Mouse (Mus musculus) R1 (cell line): Measurements from ENCODE around the gene Acsm5.

Experiments used
- DNase-seq: peaks from one replicate; pipeline ENCODE4 v3.0.0-alpha.2; 2018; ENCODE audit warnings: low read depth, low spot score

The Acsm5 gene

DNA sequence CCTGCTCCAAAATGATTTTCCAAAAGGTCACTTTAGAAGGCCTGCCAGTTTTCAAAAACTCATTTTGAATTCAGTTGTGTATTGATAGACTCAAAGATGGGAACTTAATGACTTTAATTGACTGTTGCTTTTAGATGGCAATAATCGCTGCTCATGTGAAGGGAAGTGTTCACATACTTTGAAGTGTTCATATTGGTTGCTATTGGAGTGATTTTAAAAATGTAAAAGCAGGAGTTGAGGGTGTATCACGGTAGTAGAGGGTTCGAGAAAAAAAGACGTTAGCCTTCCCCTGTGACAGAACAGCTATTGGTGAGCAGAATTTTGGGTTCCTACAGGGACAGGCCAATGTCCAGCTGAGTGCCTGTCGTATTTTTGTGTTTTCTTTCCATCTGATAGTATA, at the start of gene Acsm5:
TSS of gene Acsm5 (plus strand) at position 301 of the 400 bp plus-strand sequence.
- DNase-seq: no peak

DNA sequence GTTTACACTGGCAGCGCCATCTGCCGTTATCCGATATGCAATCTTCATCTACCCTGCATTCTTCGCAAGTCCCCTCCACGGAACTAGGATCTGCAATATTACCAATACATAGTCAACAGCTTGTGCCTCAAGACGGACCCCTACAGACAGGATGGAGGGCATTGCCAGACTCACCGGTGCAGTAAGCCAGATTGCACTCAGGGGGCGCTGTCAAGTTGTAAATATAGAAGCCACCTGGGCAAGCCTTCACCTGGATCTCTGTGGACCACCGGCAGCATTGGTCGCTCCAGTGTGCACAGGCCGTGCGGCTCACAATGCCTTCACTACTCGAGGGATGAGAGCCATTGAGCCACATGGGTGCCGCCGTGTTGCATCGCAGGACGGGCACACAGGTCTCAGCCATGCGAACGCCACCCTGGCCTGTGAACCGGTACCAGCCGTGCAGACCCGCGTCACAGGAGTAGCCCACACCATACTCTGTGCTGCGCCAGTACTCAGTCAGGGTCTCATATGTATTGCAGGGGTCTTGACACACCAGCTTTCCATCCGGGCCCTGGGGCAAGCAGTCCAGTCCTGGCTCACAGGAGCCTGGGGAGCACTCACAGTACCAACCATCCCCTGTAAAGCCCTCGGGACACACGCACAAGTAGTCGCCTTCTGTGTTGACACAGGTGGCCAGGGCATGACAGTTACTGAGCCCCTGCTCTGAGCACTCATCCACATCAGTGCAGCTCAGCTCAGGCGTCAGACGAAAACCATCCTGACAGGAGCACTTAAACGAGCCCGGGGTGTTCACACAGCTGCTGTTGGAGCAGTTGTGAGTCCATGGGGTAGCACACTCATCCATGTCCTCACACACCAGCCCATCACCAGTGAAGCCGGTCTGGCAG, 42.5 kb upstream of the Acsm5 start:
- DNase-seq: peak; percentile 44

DNA sequence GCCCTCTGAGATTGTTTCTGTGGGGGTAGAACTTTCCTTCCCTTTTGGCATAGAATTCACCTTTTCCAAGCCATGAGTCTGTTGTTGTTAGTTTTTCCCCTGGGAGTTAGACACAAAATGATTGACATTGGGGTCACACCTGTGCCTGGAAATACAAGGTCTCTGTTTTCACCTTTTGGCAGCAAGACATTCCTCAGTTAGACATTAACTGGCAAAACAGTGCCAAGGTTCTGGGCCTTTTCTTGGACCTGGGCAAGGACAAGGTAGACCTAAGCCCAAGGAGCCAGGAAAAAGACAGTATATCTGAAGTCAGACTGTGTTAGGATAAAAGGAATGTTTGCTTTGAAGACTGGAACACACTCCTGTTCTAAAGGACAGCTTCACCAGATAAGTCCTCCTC, 40.0 kb upstream of the Acsm5 start, which contains the start of gene Umod:
TSS of gene Umod (minus strand) at position 27 of the 400 bp plus-strand sequence.
- DNase-seq: no peak

DNA sequence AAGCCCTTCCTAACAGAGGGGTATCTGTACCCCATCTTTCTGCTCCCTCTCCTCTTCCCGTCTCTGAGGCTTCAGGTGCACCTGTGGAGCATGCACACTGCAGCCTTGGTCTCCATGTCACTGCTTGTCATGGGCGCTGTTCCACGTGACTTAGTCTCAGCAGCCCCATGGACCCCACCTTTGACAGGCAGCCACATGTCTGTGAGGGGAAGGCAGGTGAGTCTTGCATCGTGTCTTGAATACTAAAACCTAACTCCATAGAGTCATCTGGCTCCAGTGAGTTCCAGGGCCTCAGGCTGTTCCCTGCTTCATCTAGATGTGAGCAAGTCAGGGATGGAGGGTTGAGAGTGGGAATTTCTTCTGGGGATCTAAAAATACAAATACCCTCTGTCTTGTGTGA, 35.1 kb upstream of the Acsm5 start:
- DNase-seq: no peak

DNA sequence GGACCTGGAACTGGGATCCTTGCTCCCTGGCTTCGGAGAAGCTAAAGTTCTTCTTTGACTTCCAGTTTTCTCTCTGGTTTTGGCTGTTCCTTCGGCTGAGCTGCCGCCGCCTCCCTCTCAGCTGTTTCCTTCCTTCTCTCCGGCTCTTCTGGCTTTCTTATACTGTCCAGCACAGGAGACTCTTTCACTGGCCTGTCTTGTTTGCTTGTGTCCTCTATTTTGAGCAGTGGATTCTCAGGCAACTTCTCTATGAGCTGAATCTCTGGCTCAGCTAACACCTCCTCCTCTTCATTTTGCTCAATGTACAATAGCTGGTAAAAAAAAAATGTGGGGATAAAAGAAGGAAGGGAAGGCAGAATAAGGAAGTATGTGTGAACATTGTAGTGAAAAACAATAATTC, 32.6 kb upstream of the Acsm5 start:
- DNase-seq: no peak

DNA sequence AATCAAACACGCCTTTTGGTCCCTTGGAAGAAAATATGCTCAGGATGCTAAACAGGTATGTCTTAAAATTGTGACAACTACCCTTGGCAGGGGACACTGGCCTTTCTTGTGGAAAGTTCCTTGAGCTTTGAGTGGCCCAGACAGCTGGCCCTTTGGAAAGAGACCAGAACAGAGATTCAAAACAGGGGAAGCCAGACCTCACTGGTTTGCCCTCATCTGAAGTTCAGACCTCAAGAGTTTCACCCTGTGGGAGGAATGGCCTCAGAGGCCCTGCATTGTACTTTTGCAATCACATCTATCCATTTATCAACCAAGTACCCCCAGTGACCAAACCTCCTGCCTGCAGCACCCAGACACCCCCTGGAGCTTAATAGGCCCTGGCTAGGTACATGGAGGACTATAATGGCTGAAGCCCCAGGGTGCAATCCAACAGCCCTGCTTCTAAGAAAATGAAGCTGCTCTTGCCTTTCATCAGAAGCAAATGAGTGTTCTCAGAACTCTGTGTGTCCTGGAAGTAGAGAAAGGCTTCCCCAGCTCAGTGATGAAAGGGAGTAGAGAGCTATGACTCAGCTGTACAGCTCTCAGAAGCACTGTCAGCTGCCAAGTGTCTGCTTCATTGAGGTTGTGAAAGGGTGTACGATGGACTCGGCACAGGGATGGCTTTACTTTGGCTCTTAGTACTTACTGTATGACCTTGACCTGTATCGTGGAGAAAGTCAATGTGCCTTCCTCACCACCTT, 29.1 kb upstream of the Acsm5 start:
- DNase-seq: no peak

DNA sequence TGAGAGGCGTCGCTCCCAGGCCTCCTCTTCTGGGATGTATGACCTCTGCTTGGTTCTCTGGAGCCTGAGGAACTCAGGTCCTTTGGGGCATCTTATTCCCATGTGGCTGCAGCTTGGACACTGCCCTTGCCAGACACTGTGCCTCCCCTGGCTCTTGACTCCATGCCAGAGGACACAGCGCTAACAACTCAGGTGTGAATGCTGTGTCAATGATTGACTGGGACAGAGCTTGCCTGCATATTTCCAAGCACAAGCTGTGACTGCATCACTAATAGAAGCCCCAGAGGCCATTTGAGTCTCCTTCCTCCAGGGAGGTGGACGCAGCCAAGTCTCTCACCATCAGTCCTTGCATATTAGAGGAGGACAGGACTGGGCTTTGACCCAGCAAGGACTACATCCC, 8.1 kb upstream of the Acsm5 start:
- no peak for DNase-seq

DNA sequence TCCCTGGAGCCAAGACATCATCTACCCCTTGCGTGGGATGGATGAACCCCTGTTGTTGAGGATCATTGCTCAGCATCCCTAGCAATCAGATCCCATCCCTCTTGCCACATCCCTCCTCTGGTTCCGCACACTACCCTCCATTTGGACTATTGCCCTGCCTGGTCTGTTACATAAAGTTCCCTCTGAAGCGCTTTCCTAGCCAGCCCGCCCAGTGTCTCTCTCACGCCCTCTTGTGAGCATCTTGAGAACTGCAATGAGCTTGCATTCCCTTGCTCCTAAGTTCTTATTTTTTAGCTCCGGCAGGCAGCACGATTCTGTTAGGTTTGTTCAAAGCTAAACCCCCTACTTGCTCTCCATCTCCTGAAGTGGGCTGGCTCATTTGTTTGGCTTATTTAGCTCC, 6.2 kb upstream of the Acsm5 start:
- DNase-seq: peak; percentile 67

DNA sequence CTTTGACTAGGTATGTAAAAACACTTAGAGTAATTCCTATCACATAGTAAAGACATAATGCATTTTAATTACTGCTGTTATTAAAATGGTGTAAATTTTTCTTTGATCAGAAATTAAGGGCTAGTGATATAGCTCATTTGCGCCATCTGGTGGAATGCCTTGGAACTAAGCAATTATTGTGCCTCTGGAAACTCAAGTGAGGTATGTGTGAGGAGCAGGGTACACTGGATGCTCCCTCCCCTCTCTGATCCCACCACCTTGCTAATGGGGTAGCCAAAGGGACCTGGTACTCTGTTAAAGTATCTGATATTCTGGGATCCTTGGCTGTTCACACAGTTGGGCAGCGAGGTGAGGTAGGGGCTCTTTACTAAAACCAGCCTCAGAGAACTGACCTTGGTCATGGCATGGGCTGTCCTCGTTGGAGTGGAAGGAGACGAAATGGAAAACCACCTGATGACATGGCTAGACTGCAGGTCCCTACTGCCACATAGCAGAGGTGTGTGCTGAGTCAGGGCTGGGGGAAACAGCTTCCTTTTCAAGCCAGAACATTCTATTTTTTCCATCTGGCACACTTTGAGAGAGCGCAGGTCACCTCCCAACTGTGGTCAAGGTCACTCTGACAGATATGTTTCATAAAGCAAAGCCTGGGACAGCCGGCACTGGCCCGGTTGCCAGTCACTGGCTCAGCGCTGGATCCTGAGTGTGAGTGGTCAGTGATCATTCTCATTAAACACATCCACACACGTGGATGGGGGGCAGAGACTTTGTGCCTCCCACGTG, 3.6 kb upstream of the Acsm5 start:
- DNase-seq: peak; percentile 34

DNA sequence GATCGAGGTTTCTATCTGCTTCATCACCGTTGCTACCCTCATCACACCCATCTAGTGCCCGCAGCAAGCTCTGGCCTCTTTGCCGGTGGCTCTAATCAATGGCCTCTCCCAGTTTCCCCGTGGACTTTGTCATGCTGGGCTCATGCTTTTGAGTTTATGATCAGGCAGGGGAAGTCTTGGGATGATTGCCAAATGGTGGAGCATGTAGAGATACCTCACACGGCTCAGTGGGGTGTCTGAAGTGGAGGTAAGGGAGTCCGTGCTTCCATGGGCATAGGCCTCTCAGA, 3.0 kb upstream of the Acsm5 start:
- DNase-seq: no peak

DNA sequence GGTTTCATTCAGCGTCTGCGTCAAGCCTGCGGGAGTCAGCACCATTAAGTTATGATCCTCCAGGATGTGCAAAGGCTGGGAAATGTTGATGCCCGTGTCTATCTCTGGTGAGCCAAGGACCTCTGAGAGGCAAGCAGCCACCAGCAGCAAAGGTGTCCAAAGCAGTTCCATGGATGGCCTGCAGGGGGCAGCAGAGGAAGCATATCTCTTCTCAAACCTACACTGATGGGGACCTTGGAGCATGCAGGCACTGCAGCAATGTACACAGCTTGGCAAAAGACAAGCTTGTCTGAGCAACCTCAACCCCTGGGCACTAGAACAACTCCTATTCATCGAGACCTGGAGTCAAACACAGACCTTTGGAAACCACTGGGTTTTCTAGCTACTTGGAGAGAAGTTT, 391 bp downstream of the Acsm5 start:
- DNase-seq: peak; percentile 65

DNA sequence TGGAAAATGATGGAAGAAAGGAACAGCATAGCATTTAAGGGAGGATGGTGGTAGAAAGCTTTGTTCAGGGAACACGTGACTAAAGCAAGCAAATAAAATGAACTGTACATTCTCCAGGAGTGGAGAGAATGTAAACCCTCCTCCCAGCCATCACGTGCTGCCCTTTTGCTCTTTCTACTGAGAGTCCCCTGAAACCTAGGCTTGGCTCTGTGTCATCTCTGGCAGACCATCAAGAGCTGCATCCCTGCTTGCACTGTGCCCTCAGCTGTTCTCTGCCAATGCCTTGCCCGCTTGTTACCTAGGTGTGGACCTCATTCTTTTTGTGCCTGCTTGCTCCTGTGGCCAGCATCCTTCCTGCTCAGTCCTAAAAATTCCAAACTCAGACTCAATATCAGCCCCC, 2.6 kb downstream of the Acsm5 start:
- no peak for DNase-seq

DNA sequence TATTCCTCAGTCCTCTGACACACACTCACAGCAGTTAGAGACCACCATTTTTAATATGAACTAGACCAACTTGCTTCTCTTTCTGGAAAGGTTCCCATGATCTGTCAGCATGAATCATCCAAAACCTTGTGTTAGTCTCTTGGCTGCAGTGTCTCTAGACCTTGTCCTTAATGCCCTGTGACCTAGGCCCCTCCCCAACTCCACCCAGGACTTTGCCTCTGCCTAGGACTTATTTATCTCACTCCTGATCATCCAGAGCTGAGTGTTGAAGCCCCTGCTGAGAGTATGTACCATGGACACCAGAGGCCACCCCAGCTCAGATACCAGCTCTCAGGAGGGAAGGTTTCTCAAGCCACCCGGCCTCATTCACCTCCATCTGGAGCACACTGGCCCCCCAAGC, 3.1 kb downstream of the Acsm5 start:
- no peak for DNase-seq

DNA sequence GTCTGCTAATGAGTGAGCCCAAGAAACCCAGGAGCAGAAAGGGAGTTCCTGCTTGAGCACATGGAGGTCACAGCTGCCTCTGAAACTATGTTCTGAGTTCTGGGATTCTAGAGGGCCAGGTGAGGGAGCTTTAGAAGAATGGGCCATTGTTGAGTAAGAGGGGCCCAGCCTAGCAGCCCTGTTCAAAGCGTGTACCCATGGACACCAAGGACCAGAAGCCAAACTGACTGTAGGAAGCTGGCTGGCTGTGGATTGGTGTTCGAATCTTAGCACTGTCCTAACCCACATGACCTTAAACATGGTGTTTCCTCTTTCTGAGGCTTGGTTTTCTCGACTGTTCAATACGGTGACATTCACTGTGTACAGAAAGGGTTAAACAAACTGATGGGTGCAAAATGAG, 4.1 kb downstream of the Acsm5 start, which contains the start of gene Pdilt:
TSS of gene Pdilt (minus strand) at position 101 of the 400 bp plus-strand sequence.
- no peak for DNase-seq

DNA sequence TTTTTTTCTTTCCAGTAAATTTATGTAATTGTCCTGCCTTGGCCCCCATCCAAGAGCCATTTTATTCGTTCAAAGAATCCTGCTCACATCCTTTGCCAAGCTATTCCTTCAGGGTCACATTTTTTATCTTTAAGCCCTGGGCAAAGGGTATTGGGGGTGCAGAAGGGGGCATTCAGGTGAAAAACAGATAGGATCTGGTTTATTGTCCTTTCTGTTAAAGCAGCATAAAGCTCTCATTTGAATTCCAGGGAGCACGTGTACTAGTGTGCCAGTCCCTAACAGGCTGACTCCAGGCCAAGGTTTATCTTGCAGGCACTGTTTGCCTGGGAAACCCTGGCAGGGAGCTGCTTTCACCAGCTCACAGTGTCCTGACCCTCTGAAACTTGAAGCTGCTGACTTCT, 6.6 kb downstream of the Acsm5 start:
- no peak for DNase-seq

DNA sequence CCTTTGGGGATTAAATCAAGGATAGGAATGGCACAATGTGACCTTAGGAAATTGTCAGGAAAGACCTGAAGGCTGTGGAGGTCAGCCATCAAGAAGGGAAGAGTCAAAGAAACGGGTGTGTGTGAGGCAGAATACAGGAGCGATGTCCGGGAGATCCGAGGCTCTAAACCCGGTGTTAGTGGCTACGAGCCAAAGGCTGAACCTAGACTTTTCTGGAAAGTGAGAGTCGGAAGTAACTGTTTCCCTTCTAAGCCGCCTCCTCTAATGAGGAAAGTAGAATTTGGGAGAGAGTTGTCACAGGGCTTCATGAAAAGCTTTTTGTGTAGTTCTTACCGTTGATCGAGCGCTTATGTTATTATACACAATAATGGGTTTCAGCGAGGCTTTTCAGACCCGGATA, 7.2 kb downstream of the Acsm5 start:
- no peak for DNase-seq

DNA sequence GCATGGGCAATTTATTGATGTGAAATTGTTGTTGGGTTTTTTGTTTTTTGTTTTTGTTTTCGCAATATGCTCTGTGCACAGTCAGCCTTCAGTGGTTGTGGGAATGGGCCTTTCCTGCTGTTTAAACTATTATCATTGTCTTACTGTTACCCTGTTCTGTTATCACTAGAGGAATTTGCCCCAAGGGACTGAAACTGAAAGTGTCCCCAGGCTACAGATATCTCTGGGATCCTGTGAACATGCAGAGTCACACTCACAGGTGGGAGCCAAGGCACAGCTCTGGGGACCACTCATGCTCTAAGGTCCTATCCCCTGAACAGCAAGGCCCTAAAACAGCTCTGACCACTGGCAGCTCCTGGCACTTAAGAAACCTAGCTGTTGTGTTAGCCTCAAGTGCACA, 7.9 kb downstream of the Acsm5 start:
- DNase-seq: no peak

DNA sequence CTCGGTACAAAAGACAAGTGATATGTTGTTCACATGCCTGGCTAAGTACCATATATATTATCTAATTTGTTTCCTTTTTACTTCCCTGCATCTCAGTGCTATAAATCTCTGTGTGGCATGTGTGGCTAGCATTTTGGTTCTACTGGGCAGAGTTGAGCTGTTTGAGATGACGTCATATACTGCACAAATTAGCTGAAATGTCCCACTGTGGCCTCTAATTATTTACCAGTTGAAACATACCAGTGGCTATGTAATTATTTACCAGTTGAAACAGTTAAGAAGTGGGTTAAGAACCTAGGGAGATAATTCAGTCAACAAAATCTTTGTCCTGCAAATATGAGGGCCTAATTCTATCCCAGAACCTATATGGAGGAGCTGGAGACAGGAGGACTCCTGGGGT, 8.3 kb downstream of the Acsm5 start:
- DNase-seq: no peak

DNA sequence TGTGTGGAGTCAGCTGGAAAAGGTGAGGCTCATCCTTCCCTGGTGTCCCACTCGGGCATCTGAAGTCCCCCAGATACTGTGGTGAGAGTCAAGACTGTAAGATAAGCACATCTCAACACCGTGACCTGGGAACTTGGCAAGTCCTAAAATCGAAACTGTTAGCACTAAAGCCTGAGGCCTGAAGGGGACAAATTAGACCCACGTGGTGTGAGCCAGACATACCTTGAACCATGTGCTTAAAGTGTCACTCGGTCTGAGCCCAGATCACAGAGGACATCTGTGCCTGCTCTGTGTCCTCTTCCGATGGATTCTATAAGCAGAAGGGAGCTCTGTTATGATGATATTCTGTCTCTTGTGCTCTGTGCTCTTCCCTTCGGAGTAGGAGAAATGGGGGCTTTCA, 9.4 kb downstream of the Acsm5 start:
- DNase-seq: no peak

DNA sequence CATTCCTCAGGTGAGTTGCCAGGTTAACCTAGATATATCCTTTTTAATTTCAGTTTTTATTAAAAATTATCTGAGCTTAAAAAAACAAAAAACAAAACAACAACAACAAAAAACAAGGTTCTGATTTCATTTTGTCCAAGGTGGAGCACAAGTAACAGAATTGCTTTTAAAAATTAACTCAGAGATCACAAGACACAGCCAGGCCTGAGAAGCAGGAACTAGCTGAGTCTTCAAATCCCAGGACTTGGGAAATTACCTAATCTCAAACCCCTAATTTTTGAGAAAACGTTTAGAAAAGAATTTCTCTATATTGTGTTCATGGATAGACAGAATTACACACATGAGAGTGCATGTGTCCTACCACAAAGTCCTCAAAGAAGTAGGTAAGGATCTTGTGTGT, 13.7 kb downstream of the Acsm5 start:
- no peak for DNase-seq

DNA sequence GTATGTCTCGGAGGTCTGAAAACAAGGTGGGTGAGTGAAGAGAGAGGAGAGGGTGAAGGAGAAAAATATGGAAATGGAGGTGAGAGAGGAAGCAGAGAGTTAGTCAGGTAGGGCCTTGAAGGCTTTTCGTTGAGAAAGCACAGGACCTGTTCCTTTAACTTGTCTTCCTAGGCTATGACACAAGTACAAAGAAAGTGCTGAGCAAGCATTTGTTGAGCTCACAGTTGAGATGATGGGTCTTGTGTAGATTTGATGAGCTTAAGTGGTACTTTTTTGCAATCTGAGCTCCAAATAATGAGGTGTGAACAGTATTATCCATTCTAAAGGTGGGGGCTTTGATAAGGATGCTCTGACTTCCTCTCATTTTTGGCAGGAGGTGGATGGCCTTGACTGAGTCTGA, 15.1 kb downstream of the Acsm5 start:
- no peak for DNase-seq

DNA sequence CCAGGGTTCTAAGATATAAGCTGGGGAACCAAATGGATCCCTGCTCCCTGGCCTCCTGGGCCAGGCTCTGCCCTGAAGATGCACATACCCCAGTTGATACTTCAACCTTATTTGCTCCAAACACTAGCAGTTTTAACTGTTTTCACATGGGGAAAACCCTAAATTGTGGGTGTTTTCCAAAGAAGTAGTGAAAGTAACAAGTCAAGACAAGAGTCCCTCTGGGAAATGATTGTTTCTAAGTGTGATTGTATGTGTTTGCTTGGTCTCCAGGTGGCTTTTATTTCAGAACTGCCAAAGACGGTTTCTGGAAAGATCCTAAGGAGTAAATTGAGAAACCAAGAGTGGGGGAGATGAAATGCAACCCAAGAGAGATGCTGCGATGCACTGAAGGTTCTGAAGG, 23.2 kb downstream of the Acsm5 start:
- no peak for DNase-seq
